Mouse (Mus musculus) left cerebral cortex, postnatal 4 days (tissue): Measurements from ENCODE around the gene Mdm2. TPM values are rescaled to one million over a fixed set of nuclear protein-coding genes. Genes with fewer than 3 reads are reported as not detected.

Experiments
- DNase-seq: peaks from one replicate; pipeline ENCODE4 v3.0.0-alpha.2; 2022
- intact Hi-C: fragments of 180-260 bp; cut with DNase I; formaldehyde crosslinking; loops from one replicate; pipeline ENCODE4 v1.15.1; 2025
- total RNA-seq, 2 experiments: library from RNA; stranded (reverse); gene quantifications; 2 replicates each; pipeline ENCODE4 v1.2.3; 2021

Gene Mdm2
- total RNA-seq, 2 experiments from 2014 or later: 39.1 to 51.9 TPM

DNA sequence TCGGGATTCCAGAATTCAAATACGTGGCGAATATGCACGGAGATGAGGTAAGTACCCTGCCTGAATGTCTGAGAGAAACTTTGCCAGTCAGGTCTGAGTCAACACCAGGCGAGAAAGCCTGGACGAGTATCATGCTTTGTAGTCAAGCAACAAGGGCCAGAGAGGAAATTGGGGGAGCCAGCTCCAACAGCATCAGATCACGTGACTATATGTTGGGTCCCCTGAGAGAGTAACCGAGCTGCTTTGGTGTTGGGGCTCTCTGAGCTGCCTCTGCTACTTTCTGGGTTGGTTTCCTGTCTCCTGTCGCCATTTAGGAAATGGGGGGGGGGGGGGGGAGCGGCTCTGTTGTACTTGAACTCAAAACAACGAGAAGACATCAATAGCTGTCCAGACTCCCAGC lies 50.7 kb downstream of the Mdm2 start:
- no peak for DNase-seq
- intact Hi-C loops: no loop called here

DNA sequence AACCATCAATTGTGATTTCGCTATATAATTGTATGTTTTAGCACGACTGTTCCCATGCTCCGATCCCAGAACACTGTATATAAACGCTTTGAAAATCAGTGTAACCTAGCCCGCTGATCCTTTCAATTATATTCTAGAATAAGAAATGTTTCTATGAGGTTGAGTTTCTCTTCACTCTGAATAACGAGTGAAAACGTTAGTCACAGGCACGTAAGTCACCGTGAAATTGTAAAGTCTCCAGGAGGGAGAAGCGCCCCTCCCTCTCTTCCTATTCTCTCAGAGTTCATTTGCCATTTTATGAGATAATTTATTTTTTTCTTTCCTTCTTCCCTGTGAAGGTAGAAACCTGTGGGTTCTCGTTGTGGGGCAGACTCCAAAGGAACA lies 51.1 kb downstream of the Mdm2 start:
- intact Hi-C loops: no loop called here

DNA sequence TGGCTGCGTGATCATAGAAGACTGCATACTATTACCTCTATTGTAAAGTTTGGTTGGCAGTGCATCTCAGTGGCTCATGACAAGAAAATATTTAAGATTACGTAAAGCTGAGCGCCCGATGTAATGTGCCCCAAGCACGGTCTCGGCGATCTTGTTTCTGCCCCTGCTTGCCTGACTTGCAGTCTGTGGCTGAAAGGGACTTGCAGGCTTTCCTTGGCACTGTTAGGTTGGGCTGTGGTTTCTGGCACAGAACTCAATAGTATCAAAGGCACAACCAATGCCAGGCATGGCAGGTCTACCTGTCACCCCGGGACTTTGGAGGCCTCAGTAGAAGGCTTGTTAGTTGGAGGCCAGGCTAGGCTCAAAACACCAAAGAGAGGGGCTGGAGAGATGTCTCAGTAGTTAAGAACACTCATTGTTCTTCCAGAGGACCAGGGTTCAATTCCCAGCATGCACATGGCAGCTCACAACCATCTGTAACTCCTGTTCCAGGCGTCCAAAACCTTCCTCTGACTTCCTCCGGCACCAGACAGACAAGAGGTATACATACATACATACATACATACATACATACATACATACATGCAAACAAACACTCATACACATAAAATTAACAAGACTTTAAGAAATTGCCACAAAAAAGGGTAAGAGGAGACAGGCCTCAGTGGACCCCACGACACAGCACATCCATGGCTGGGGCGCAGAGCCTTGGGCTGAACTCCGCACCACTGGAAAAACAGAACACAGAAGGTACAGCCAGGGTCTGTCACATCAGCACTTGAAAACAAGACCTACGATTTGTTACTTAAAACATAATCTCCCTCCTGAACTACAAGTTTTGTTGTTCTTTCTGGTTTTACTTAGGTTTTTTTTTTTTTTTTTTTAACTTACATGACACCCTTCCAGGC lies 51.8 kb downstream of the Mdm2 start:
- intact Hi-C loops: no loop called here
- no peak for DNase-seq

More for the DNA sequence above, 51.1 kb downstream of the Mdm2 start:
- no peak for DNase-seq

DNA sequence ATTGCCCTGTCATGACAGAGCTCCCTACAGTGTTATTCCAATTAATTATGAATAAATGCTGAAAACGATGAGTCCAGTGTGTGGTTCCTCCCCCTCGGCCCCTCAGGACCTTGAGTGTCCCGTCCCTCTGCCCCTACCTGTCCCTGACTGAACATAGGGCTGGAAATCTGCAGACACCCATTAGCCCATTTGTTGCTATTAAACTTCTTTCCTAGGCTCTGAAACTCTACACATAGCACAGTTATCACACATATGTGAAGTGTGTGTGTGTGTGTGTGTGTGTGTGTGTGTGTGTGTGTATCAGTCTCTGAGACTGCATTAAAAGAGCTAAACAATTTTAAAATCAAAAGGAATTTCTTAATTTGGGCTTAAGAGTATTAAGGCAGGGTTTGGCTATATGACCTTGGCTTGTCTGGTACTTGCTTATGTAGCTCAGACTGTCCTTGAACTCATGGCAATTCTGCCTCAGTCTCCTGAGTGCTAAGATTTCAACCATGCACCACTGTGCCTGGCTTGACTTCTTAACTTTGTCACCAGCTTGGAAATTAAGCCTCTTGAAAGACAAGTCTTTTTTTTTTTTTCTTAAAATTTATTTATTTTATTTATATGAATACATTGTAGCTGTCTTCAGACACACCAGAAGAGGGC lies 52.8 kb downstream of the Mdm2 start:
- no peak for DNase-seq
- intact Hi-C loops: no loop called here

DNA sequence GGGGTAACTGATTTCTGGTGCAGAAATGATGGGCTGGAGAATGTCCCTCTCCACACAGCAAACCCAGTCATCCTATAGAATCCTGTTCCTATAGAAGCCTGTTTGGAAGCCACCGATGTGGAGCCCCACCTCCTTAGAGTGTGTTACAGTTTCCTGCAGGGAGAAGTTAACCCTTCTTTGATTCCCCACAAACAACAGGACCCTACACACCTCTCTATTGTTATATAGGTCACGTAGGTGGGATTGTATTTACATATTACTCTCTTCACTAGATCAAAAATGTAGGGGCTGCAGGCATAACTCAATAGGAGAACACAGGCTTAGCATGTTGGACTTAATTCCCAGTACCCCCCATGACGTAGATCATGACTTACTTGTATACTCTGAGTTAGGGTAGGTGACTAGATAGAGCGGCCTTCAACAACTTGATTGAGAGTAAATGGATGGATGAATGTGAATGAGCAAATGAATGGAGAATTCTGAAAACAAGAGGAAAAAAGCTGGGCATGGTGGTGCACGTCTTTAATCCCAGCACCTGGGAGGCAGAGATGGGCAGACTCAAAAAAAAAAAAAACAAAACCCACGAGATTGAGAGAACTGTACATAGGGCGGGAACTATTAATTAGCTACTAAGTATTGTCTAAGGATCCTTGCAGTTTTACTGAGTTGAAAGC lies 53.4 kb downstream of the Mdm2 start:
- DNase-seq: no peak
- intact Hi-C loops: no loop called here

DNA sequence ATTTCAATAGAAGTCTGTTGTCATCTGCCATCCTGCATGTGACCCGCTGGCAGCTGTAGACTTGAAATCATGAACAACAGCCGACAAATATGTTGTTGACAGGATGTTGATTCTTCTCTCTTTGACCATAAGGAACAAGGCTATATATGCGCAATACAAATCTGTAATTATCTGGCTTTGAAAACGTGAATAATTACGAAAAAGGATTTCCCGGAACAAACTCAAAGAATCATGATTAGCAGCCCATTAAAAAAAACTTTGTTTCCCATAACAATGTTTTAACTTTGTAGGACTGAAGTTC lies 53.9 kb downstream of the Mdm2 start:
- no peak for DNase-seq
- intact Hi-C loops: no loop called here

DNA sequence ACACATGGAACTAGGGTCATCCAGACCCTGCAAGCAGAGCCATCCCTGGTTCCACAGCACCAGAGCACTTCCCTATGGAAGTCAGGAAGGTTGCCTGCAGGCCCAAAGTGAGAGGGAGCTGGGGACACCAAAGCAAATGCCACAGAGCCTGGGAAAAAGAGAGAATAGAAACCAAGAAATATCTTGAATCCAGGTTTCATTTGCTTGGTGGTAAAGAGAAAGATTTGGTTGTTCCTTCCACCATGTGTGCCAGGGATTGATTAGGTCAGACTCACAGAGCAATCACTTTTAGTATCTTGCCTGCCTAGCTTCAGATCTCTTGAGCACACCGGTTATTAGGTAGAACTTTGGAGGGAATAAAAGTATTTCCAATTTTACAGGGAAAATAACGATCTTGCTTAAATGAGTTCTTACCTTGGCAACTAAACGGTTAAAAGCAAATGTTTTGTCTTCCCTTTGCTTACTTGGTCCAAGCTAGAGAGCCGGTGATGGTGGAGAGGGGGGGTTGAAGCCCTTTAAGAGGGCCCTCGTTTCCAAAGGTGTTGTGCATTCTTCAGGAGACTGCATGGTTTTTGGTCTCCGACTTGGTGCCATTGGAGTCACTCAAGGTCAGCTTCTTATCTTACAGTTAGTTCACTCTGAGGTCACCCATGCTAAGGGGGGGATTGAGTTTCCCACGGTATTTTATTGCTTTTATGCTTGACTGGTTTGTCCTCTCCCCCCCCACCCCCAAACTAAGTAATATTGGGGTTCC lies 54.5 kb downstream of the Mdm2 start:
- intact Hi-C loops: no loop called here

DNA sequence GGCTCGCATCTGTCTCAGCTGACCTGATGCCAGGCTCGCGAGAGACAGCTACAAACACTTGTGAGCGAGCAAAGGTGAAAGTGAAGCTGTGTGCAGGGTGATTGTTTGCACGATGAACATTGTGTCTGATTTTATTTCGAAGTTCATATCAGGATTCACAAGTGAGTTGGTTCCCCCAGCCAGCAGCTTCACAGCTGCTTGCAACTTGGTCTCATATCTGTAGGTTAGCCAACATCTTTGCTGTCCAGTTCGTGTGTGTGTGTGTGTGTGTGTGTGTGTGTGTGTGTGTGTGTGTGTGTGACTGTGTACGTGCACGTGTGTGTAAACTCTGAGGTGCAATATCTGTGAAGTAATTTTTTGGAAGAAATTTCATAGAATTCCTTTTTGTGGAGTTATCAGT lies 55.1 kb downstream of the Mdm2 start:
- no peak for DNase-seq
- intact Hi-C loops: no loop called here

More for the DNA sequence above, 54.5 kb downstream of the Mdm2 start:
- DNase-seq: no peak

DNA sequence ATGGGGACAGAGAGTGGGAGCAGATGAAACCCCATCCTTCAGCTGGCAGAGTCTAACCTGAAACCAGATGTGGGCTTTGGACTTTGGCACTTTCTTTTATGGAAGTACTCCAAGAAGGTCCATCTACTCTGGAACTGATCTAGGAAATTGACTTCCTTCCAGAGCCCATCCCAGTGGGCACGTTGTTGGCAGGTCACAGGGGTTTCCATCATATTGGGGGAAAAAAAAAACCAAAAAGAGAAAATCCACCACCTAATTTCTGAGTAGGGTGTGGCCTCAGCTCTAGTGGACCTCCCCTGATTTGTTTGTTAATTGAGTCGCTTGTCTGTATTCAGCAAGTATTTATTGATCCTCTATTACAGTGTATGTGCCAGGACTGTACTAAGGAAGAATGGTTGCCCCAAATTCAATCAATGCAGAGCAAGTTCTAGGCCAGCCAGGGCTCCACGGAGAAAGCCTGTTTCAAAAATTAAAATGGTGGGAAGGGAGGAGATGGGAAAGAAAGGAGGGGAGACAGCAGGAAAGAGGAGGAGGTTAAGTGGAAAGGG lies 55.9 kb downstream of the Mdm2 start:
- intact Hi-C loops: no loop called here
- DNase-seq: no peak

DNA sequence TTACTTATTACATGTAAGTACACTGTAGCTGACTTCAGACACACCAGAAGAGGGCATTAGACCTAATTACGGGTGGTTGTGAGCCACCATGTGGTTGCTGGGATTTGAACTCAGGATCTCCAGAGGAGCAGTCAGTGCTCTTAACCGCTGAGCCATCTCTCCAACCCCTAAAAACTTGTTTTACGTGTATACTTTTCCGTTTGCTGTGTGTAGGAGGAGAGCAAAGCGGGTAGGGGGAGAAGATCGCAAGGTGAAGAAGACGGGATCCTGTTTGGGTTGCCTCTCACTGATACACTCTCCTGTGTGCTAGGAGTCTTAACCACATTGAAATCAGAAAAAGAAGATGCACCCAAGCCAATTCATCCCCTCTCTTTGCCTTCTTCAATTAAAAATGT lies 56.8 kb downstream of the Mdm2 start:
- intact Hi-C loops: no loop called here
- DNase-seq: no peak

DNA sequence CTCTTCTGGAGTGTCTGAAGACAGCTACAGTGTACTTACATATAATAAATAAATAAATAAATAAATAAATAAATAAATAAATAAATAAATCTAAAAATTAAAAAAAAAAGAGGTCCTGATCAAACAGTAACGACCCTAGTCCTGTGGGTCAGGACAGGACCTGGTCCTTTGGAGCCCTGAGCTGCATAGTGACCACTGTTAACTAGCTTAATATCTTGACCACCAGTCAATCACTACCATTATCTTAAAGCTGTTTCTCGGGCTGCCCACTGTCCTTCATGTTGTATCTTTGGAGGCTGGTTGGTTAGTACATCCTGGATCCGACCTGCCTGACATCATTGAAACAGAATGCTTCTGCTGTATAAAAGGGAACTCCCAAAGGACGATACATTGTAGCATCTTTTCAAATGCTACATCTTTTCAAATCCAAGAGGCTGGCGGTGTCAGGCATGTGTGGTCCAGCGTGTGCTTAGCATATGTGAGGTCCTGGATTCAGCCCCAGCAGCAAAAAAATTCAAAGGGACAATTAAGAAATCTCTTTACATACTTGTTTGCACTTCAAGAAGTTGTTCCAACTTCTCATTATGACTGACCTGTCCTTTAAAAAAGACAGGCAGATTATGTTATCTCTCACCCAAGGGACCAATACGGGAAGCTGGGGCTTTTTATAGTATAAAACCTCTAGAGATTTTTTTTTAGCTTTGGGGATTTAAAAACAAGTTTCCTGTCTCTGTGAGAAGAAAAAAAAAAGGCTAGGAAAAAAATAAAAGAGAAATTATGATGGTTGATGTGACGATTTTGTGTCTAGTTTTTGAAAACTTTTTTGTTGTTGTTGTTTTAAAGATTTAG lies 57.4 kb downstream of the Mdm2 start:
- intact Hi-C loops: no loop called here
- DNase-seq: no peak

DNA sequence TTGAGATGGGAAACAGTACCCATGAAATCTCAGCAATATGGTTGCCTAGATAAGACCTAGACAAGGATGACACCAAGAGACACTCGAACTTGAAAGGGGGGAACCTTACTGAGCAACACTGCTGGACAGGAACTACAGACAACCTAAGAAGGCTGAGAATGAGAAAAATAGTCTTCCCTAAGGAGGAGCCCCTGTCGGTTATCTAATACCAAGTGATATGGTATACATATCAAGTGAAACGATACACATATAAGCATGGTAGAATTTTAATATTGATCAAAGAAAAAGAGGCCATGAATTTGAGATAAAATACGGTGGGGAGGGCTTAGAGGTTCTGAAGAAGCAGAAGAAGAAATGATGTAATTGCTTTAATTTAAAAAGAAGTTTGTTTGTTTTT lies 58.2 kb downstream of the Mdm2 start:
- no peak for DNase-seq
- intact Hi-C loops: no loop called here

DNA sequence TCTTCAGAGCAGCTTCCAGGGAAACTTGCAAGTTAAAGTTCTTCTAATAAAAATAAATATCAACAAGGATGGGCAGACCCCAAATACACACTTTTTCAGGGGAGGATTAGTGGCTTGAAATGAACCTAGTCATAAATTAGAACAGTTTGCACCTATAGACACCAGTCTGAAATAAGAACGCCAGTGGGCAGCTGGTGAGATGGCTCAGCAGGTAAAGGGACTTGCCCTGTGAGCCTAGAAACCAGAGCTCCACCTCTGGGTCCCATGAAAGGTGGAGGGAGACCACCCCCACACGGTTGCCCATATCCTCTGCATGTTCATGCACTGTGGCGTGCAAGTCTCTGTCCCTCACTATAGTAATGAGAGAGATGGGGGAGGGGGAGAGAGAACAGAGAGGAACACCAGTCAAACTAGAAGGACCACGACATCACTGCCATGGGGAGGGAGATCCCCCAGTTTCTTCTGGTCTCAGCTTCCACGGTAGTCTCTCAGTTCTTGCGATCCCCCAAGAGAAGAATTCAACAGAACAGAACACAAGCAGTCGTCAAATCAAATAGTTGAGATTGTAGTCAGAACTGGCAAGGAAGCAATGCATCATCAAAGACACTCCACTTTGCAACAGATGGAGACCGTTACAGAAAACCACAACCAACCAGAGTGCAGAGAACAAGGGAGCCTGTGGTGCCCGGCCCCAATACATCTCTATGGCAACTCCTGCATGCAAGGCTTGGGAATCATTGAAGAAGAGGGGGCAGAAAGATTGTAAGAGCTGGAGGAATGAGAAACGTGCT lies 58.8 kb downstream of the Mdm2 start:
- intact Hi-C loops: no loop called here
- no peak for DNase-seq

DNA sequence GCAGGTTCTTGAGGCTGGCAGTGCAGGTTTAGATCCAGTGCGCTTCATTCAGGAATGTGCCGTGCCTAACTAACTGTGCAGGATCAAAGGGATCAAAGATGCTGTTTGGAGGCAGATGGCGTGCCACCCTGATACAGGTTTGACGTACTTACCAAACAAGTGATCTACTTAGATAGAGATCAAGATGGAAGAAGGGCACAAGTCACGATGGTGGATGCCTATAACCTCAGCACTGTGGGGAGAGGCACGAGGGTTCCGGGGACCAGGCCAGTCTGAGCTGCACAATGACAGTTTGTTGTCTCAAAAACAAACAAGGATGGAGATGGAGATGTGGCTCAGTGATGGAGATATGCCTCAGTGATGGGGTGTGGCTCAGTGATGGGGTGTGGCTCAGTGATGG lies 59.8 kb downstream of the Mdm2 start:
- intact Hi-C loops: no loop called here

DNA sequence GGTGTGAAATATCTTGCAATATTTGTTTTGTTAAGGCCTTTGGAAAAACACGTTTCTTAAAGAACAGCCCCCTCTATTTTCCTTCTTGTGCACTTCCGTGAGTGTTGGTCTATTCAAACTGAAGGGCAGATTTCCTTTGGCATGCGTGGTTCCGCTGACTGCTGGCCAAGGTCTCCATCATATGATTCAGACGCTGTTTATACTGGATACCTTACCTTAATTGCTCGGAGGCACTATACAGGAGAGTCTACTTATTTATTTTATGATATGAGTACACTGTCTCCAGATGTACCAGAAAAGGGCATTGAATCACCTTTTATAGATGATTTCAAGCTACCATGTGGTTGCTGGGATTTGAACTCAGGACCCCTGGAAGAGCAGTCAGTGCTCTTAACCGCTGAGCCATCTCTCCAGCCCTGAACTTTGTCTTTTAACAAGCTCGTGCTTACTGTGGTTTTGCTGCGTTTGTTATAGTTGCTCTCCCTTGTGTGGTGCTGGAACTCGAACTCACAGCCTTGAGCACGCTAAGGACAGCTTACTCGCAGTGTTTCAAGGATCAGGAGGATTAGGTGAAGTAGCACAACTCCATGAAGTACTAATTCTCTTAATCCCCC lies 60.4 kb downstream of the Mdm2 start:
- intact Hi-C loops: no loop called here
- no peak for DNase-seq

More for the DNA sequence above, 59.8 kb downstream of the Mdm2 start:
- DNase-seq: no peak

DNA sequence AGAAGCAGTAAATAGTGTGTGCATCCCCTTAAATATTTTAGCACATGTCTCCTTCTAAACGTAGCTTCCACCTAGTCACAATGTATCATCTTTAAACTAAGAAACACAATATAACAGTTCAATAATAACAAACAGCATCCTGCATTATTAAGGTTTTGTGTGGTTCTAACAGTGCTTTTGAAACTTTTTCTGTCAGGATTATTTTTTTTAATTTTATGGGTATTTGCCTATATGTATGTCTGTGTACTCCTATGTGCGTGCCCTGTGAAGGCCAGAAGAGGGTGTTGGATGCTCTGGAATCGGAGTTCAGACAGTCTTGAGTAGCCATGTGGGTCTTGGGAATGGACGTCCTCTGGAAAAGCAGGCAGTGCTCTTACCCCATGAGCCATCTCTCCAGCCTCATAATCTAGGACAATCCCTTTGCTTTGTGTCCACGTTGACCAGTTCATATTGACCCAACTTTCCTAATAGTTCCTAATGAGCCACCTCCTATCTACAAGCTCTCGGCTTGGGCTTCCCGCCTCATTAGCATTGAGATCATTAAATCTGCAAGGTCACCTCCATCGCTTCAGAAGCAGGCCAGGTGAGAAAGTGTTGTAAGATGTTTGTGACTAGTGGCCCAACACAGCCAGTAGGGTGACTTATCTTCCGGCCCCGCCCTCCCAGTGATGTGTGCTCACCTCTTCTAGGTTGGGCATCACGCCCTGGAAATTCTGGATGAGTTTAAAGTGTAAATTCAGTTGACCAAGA lies 61.1 kb downstream of the Mdm2 start:
- intact Hi-C loops: no loop called here
- no peak for DNase-seq

DNA sequence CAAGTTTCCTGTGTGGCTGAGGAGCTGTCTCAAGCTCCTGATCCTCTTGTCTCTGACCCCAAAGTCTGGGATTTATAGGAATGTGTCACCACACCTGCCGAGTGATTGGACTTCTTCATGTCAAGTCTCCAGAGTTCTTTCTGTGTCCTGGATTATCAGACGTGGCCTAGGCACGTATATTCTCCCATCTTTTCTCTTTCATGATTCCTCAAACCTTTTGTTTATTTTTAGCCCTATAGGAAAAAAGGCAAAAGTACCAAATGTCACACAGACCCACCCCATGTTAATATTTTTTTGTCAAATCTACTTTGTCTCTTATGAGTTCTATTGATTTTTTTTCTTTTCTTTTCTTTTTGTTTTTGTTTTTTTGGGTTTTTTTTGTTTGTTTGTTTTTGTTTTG lies 61.9 kb downstream of the Mdm2 start:
- no peak for DNase-seq
- intact Hi-C loops: no loop called here

DNA sequence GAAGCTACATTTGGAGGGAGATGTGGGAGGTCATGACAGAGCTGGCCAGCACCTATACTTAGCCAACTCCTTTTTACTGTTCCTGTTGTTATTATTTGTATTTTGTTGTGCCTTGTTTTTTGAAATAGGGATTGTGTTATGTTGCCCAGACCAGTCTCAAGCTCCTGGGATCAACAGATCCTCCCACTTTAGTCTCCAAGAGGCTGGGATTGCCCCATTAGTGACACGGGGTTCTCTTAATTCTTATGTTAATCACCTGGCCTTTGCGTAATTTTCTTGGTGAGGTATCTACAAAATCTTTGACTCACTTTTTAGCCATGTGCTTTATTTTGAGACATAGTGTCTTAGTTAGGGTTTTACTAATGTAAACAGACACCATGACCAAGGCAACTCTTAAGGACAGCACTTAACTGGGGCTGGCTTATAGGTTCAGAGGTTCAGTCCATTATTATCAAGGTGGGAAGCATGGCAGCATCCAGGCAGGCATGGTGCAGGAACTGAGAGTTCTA lies 62.5 kb downstream of the Mdm2 start:
- DNase-seq: no peak
- intact Hi-C loops: no loop called here
